Mouse (Mus musculus): ENCODE results near the gene Atp6v0e2. TPM values are rescaled to one million over a fixed set of nuclear protein-coding genes. Genes with fewer than 3 reads are reported as not detected.
"Not testable (repeated sequence)": the region's sequence is repeated elsewhere in the genome, so short reads cannot be mapped to it uniquely, and the experiment has no call there.

Atp6v0e2 gene
- polyA plus RNA-seq, 2 experiments: 7.8 to 11.0 TPM

- Histone ChIP-seq H3K4me2 (replicated peaks; ENCODE audit: low read depth, low read length, severe bottlenecking) (no peak overlapping the region), H3K27ac (replicated peaks; ENCODE audit: low read depth, low read length) (no peak overlapping the region), H3K36me3 (ENCODE audit: control insufficient read depth, insufficient read depth, low read length) (peaks cover 59% of the 10 kb centered on the region), H3K27me3 (ENCODE audit: control insufficient read depth, insufficient read depth, low read length) (no peaks in the 10 kb centered on the region), H3K4me3 (replicated peaks; ENCODE audit: low read length) (no peak overlapping the region), H3K9me3 (ENCODE audit: control insufficient read depth, low read length) (no peaks in the 10 kb centered on the region), H3K4me1 (ENCODE audit: control insufficient read depth, insufficient read depth, low read length) (peaks cover 3% of the 10 kb centered on the region; the same call in 1 of the 2 replicates), H3K9ac (ENCODE audit: low read depth, low read length, severe bottlenecking) (no peak overlapping the region)
- ATAC-seq (ENCODE audit: low FRiP score, low read depth) (no peak), DNase-seq (ENCODE audit: low spot score) (no peak)
- WGBS: 77% methylated on average over 4 of the region's 4 CpGs
- no peak for TF ChIP-seq POLR2A (IDR thresholded peaks at IDR 0.05; ENCODE audit: borderline replicate concordance, extremely low read depth, insufficient read depth, insufficient read length)
Observed at GRCm38 (mm10) chr6:48510426-48510825, 27.0 kb upstream of the Atp6v0e2 start.

DNA sequence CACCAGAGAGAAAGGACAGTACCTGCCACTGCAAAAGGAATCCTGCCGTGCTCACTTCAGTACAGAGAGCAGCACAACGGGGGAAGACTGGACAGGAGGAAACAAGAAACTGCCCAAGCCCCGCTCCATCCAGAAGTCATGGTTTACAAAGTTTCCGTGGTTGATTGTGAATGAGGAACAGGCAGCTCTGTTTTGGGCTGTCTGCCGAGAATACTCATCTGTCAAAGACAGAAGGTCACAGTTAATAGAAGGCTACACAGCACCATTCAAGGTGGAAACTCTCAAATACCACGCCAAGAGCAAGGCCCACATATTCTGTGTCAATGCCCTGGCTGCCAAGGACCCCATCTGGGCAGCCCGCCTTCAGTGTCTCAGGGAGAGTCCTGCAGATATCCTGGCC, 25.6 kb upstream of the Atp6v0e2 start:
- DNase-seq (ENCODE audit: low spot score) (no peak), ATAC-seq (ENCODE audit: low FRiP score, low read depth) (no peak)
- H3K4me1 ChIP-seq (ENCODE audit: control insufficient read depth, insufficient read depth, low read length): no peaks in the 10 kb centered on the region
- peaks cover 73% of the 10 kb centered on the region for H3K36me3 ChIP-seq (ENCODE audit: control insufficient read depth, insufficient read depth, low read length)
- H3K9ac ChIP-seq (ENCODE audit: low read depth, low read length, severe bottlenecking): no peak overlapping the region
- H3K27ac ChIP-seq (replicated peaks; ENCODE audit: low read depth, low read length): no peak overlapping the region
- no peak overlapping the region for H3K4me2 ChIP-seq (replicated peaks; ENCODE audit: low read depth, low read length, severe bottlenecking)
- no peaks in the 10 kb centered on the region for H3K9me3 ChIP-seq (ENCODE audit: control insufficient read depth, low read length)
- WGBS: 86% methylated on average over 7 of the region's 7 CpGs
- no peak for TF ChIP-seq POLR2A (IDR thresholded peaks at IDR 0.05; ENCODE audit: borderline replicate concordance, extremely low read depth, insufficient read depth, insufficient read length)
- H3K27me3 ChIP-seq (ENCODE audit: control insufficient read depth, insufficient read depth, low read length): no peaks in the 10 kb centered on the region
- no peak overlapping the region for H3K4me3 ChIP-seq (replicated peaks; ENCODE audit: low read length)

GRCm38 (mm10) chr6:48524882-48525281, 12.5 kb upstream of the Atp6v0e2 start:
- H3K9ac ChIP-seq (ENCODE audit: low read depth, low read length, severe bottlenecking); H3K27me3 ChIP-seq (ENCODE audit: control insufficient read depth, insufficient read depth, low read length); H3K9me3 ChIP-seq (ENCODE audit: control insufficient read depth, low read length); H3K4me2 ChIP-seq (replicated peaks; ENCODE audit: low read depth, low read length, severe bottlenecking); H3K4me1 ChIP-seq (ENCODE audit: control insufficient read depth, insufficient read depth, low read length); H3K27ac ChIP-seq (replicated peaks; ENCODE audit: low read depth, low read length); DNase-seq (ENCODE audit: low spot score); ATAC-seq (ENCODE audit: low FRiP score, low read depth); H3K4me3 ChIP-seq (replicated peaks; ENCODE audit: low read length): not testable (repeated sequence)
- 96% methylated on average over 14 of the region's 16 CpGs for WGBS
- peaks cover 27% of the 10 kb centered on the region for H3K36me3 ChIP-seq (ENCODE audit: control insufficient read depth, insufficient read depth, low read length)

DNA sequence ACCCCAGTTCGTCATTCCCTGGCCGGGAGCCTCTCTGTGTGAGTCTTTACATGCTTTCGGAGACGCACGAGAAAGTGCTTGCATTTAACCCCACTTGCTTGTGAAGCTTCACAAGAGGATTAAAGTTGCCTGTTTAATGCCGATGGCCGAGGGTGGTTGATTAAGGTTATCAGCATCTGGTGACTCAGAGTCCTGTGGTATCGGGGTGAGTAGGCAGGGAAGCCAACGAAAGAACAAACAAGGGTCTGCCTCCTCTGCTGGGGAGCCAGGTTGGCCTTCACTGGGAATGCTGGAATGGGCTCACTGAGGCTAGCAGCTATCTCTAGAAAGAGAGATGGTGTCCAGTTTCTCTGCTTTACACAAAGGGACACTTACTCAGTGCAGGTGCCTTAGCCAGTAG, 9.5 kb upstream of the Atp6v0e2 start:
- WGBS: 94% methylated on average over 9 of the region's 9 CpGs
- Histone ChIP-seq H3K27me3 (ENCODE audit: control insufficient read depth, insufficient read depth, low read length) (no peaks in the 10 kb centered on the region), H3K9ac (ENCODE audit: low read depth, low read length, severe bottlenecking) (no peak overlapping the region), H3K4me2 (replicated peaks; ENCODE audit: low read depth, low read length, severe bottlenecking) (no peak overlapping the region), H3K4me1 (ENCODE audit: control insufficient read depth, insufficient read depth, low read length) (no peaks in the 10 kb centered on the region), H3K36me3 (ENCODE audit: control insufficient read depth, insufficient read depth, low read length) (peaks cover 49% of the 10 kb centered on the region), H3K27ac (replicated peaks; ENCODE audit: low read depth, low read length) (no peak overlapping the region), H3K9me3 (ENCODE audit: control insufficient read depth, low read length) (no peaks in the 10 kb centered on the region), H3K4me3 (replicated peaks; ENCODE audit: low read length) (no peak overlapping the region)
- ATAC-seq (ENCODE audit: low FRiP score, low read depth): no peak
- no peak for DNase-seq (ENCODE audit: low spot score)
- no peak for TF ChIP-seq POLR2A (IDR thresholded peaks at IDR 0.05; ENCODE audit: borderline replicate concordance, extremely low read depth, insufficient read depth, insufficient read length)

- Histone ChIP-seq H3K4me2 (replicated peaks; ENCODE audit: low read depth, low read length, severe bottlenecking) (no peak overlapping the region), H3K4me3 (replicated peaks; ENCODE audit: low read length) (no peak overlapping the region), H3K36me3 (ENCODE audit: control insufficient read depth, insufficient read depth, low read length) (peaks cover 59% of the 10 kb centered on the region), H3K4me1 (ENCODE audit: control insufficient read depth, insufficient read depth, low read length) (no peaks in the 10 kb centered on the region), H3K9me3 (ENCODE audit: control insufficient read depth, low read length) (no peaks in the 10 kb centered on the region), H3K27me3 (ENCODE audit: control insufficient read depth, insufficient read depth, low read length) (no peaks in the 10 kb centered on the region), H3K27ac (replicated peaks; ENCODE audit: low read depth, low read length) (no peak overlapping the region), H3K9ac (ENCODE audit: low read depth, low read length, severe bottlenecking) (no peak overlapping the region)
- ATAC-seq (ENCODE audit: low FRiP score, low read depth) (no peak), DNase-seq (ENCODE audit: low spot score) (no peak)
- WGBS: 81% methylated on average over 14 of the region's 14 CpGs
- no peak for TF ChIP-seq POLR2A (IDR thresholded peaks at IDR 0.05; ENCODE audit: borderline replicate concordance, extremely low read depth, insufficient read depth, insufficient read length)
Observed at GRCm38 (mm10) chr6:48529261-48529660, 8.2 kb upstream of the Atp6v0e2 start.

DNA sequence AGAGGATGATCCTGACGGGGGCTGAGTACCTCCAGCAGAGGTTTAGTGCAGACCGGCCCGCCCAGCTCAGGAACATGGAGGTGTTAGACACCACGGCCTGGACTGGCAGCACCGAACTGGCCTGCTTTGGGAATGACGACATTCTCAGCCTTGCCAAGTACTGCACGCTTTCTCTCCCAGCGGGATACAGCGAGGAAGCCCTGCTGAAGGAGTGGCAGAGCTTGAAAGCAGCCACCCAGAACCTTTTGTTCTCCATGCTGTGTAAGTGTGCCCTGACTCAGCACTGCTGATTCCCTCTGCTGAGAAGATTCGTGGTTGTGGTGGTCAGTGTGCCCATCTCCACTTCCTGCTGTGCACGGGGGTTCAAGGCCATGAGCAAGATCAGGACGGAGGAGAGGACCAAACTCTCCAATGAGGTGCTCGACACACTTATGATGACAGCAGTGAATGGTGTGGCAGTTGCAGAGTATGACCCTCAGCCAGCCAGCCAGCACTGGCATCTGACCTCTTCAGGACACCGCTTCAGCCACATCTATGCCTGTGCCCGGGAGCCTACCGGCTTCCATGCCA, 7.5 kb upstream of the Atp6v0e2 start:
- no peaks in the 10 kb centered on the region for H3K4me1 ChIP-seq (ENCODE audit: control insufficient read depth, insufficient read depth, low read length)
- H3K36me3 ChIP-seq (ENCODE audit: control insufficient read depth, insufficient read depth, low read length): peaks cover 59% of the 10 kb centered on the region
- DNase-seq (ENCODE audit: low spot score): no peak
- no peak for ATAC-seq (ENCODE audit: low FRiP score, low read depth)
- no peaks in the 10 kb centered on the region for H3K9me3 ChIP-seq (ENCODE audit: control insufficient read depth, low read length)
- H3K9ac ChIP-seq (ENCODE audit: low read depth, low read length, severe bottlenecking): no peak overlapping the region
- H3K4me3 ChIP-seq (replicated peaks; ENCODE audit: low read length): no peak overlapping the region
- H3K27ac ChIP-seq (replicated peaks; ENCODE audit: low read depth, low read length): no peak overlapping the region
- H3K4me2 ChIP-seq (replicated peaks; ENCODE audit: low read depth, low read length, severe bottlenecking): no peak overlapping the region
- no peaks in the 10 kb centered on the region for H3K27me3 ChIP-seq (ENCODE audit: control insufficient read depth, insufficient read depth, low read length)
- TF ChIP-seq POLR2A (IDR thresholded peaks at IDR 0.05; ENCODE audit: borderline replicate concordance, extremely low read depth, insufficient read depth, insufficient read length): no peak
- 94% methylated on average over 16 of the region's 16 CpGs for WGBS

Data from limb, embryonic 14.5 days (tissue).